Mouse (Mus musculus) olfactory bulb, adult 2 months (tissue): Measurements from ENCODE around the gene Cyth3. TPM values are rescaled to one million over a fixed set of nuclear protein-coding genes. Genes with fewer than 3 reads are reported as not detected.

Experiments
- H3K27ac ChIP-seq: fragments of 200-500 bp; 2 replicates; pipeline ENCODE4 v1.5.1; 2012; ENCODE audit warnings: low read depth, low read length; ENCODE audit not compliant: insufficient read depth
- H3K4me1 ChIP-seq: fragments of 200-500 bp; 2 replicates; pipeline ENCODE4 v1.6.1; 2012; ENCODE audit warnings: low read length; ENCODE audit not compliant: control insufficient read depth, insufficient read depth
- H3K4me3 ChIP-seq: fragments of 200-500 bp; 2 replicates; pipeline ENCODE4 v1.5.1; 2012; ENCODE audit warnings: mild to moderate bottlenecking, low read depth, low read length, moderate library complexity; ENCODE audit not compliant: insufficient read depth
- CTCF ChIP-seq: fragments of 200-500 bp; IDR thresholded peaks from 2 replicates; pipeline ENCODE4 v1.5.1; 2012; ENCODE audit warnings: low read depth, mild to moderate bottlenecking, low read length, moderate library complexity; ENCODE audit not compliant: insufficient read depth
- POLR2A ChIP-seq: fragments of 200-500 bp; IDR thresholded peaks from 2 replicates; pipeline ENCODE4 v1.6.1; 2012; ENCODE audit warnings: mild to moderate bottlenecking, low read depth, low read length, moderate library complexity; ENCODE audit not compliant: insufficient read depth
- WGBS: fragments of 180-500 bp; shearing (Covaris S2); methylation state at CpG from one replicate; pipeline ENCODE4 v1.1.7; 2018; 5-methylcytosine and 5-hydroxymethylcytosine counted together
- polyA plus RNA-seq: library from polyadenylated mRNA; stranded (reverse); fragments of >200 nt; gene quantifications from 2 replicates; pipeline ENCODE4 v1.2.4, GENCODE M21; 2012; ENCODE audit warnings: low replicate concordance; ENCODE audit not compliant: missing spikeins, insufficient read depth, insufficient read length

Cyth3 gene
- polyA plus RNA-seq, 1 experiment = not detected

DNA sequence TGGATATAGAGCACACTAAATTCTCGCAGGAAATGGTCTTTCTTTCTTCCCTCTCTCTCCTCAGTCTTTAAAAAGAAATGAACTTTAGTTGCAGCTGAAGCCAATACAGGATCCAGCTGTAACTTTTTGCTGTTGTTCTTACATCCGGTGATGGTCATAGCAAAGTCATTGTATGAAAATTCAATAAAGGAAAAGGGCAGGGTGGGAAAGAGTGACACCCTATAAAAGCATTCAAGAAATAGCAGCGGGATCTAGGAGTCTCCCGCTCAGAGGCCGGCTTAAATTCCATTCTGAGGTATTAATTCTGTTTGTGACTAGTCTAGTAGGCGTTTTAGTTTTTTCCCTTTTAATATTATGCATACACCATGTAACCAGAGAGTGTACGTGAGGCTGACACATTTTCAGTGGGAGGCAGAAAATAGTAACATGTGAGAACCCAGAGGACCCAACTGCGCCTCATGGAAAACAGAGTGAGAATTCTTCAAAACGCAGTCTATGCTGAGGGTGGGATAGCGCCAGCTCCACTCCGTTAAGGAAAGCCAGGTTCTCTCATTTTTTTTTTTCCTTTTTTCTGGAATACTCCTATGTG lies 15.7 kb downstream of the Cyth3 start:
- TF ChIP-seq POLR2A (no peak), CTCF (no peak)
- no peak overlapping the region for H3K4me3 ChIP-seq
- H3K27ac ChIP-seq = no peak overlapping the region
- peaks cover 25% of the 10 kb centered on the region for H3K4me1 ChIP-seq
- WGBS = 59% methylated on average over 11 of the region's 11 CpGs

DNA sequence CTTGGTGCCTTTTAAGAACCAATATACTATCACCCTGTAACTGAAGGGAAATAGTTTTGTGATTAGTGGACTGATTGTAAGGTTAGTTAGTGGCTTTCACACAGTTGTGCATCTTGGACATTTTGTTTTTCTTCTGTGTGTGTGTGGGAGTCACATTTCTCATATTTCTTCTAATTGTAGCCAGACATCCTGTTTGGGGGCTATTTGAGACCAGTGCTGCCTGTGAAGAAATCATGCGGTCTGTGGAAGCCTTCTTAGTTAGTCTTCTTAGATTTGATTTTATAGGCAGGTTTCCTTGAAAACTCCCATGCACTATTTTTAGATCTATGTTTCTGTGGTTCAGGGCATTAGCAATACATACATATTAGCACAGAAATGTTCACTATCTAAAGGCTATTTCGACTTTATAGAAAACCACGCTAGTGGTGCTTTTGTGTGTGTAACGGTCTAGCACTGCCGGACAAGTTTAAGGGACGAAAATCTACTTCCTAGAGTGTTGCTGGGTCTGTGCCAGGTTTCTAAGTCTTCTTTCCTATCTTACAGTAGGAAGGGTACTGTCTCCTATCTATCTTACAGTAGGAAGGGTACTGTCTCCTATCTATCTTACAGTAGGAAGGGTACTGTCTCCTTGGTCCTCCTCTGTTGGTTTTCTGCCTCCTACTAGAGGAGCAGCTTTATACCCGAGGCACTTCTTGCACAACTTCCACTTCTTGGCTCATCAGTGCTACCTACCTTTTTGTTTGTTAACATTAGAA lies 16.4 kb downstream of the Cyth3 start:
- Histone ChIP-seq H3K27ac (no peak overlapping the region), H3K4me1 (peaks cover 21% of the 10 kb centered on the region), H3K4me3 (no peak overlapping the region)
- TF ChIP-seq POLR2A = no peak
- TF ChIP-seq CTCF = no peak
- WGBS = 64% methylated on average over 7 of the region's 7 CpGs

DNA sequence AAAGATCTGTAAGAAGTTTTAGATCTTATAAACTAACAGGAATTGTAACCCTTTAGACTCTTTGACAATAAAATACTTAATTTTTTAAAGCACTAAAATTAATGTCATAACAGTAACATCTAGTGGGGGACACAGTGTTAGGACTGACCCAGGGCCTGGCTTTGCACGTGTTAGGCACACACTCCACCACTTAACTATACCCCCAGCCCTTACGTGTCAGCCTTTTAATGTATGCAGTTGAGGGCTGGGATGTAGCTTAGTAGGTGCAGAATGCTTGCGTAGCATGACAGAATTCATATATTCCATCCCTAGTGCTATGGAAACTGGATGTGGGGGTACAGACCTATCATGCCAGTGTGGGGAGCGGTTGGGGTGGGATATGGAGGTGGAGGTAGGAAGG lies 17.1 kb downstream of the Cyth3 start:
- WGBS = 98% methylated on average over 4 of the region's 4 CpGs
- no peak overlapping the region for H3K27ac ChIP-seq
- no peak overlapping the region for H3K4me3 ChIP-seq
- H3K4me1 ChIP-seq = peaks cover 23% of the 10 kb centered on the region
- TF ChIP-seq POLR2A = no peak
- no peak for TF ChIP-seq CTCF

DNA sequence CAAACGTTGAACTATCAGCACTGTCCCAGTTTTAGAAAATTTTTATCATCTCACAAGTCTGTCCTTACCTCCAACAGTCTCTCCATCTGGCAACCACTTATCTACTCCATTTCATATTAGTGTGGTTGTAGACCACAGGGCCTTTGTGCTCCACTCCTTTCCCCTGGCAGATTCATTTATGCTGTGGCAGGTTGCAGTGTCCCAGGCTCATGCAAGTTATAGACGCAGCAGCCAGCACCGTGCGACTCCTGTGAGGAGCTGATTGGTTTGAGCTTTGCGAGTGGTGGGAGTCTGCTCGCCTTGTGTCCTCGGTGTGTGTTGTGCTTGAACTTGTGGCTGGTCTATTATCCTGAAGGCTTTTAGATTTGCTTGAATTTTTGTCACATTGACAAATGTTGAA lies 17.6 kb downstream of the Cyth3 start:
- Histone ChIP-seq H3K27ac (no peak overlapping the region), H3K4me3 (no peak overlapping the region), H3K4me1 (peaks cover 18% of the 10 kb centered on the region)
- TF ChIP-seq CTCF (no peak), POLR2A (no peak)
- 87% methylated on average over 7 of the region's 7 CpGs for WGBS

DNA sequence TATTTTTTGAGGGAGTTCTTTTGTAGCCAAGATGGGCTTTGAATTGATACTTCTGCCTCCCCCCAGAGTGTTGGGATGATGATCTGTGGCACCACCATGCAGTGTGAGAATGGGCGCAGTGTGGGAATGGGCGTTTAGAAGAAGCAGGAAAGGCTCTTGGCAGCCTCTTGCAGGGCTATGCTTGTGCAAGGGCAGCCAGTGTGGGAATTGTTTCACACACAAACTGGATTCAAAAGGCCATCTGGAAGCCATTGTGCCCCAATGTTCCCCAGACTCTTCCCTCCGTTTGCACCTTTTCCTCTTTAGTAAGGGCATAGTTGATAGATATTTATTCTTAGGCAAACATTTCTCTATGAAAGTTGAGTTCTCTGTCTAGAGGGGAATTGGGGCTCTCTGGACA lies 19.3 kb downstream of the Cyth3 start:
- peaks cover 19% of the 10 kb centered on the region for H3K4me1 ChIP-seq
- H3K27ac ChIP-seq = no peak overlapping the region
- H3K4me3 ChIP-seq = no peak overlapping the region
- TF ChIP-seq POLR2A = no peak
- no peak for TF ChIP-seq CTCF
- 70% methylated on average over 3 of the region's 3 CpGs for WGBS

DNA sequence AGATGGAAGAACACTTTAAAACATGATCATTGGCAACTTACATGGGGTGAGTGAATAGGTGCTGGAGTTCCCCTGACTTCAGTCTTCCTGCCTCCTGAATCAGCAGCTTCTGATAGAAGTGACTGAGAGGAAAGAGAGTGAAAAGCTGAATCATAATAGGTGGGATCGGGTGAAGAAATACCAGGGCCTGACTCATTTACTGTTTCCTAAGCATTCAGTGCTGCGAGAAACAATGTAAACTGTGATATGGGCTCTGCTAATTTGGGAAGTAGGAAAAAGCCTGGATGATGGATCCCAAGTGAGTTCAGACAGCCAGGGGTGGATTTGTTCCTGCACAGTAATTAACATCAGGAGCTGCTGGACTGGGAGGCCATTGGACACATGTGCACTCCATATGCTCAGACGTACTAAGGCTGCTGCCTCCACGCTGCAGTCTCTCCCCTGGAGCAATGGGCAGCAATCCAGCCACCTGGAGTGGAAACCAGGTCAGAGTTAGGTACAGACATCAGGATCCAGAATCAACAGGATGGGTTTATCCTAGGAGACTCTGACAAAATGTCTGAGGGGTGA lies 20.1 kb downstream of the Cyth3 start:
- peaks cover 19% of the 10 kb centered on the region for H3K4me1 ChIP-seq
- WGBS = 34% methylated on average over 4 of the region's 4 CpGs
- TF ChIP-seq CTCF (no peak), POLR2A (no peak)
- H3K27ac ChIP-seq = no peak overlapping the region
- H3K4me3 ChIP-seq = no peak overlapping the region

DNA sequence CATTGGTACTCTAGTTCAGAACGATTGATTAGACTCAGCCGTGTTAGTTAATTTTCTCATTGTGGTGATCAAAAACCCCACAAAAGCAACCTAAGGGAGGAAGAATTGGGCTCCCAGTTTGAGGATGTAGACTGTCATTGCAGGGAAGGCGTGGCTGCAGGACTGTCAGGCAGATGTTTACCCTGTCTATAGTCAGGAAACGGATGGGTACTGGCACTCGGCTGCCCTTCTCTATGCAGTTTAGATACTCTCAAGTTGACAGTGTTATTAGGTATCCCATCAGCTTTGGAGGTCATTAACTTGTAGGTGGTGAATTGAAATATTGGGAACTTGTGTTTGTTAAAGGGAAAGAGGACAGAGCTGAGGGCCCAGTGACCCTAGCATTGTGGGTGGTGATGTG lies 23.7 kb downstream of the Cyth3 start:
- H3K4me3 ChIP-seq = no peak overlapping the region
- H3K4me1 ChIP-seq = peaks cover 13% of the 10 kb centered on the region
- TF ChIP-seq CTCF (no peak), POLR2A (no peak)
- 94% methylated on average over 5 of the region's 5 CpGs for WGBS
- H3K27ac ChIP-seq = no peak overlapping the region

DNA sequence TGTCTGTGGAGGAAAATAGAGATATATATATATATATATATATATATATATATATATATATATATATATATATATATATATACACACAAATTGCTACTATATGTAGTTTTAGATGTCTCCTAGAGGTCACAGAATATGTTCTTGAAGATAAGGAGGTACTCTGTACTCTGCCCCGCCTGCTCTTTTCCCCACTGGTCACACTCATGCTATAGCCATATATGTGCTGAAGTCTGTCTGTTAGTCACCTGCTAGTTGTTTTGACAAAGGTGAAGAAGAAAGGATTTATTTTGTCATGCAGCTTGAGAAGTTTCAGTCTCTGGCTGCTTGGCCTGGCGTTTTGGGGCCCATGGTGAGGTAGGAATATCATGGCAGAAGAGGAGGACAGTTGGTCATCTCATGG lies 25.2 kb downstream of the Cyth3 start:
- 96% methylated on average over 2 of the region's 2 CpGs for WGBS
- no peak for TF ChIP-seq CTCF
- TF ChIP-seq POLR2A = no peak
- Histone ChIP-seq H3K4me1 (peaks cover 12% of the 10 kb centered on the region), H3K27ac (no peak overlapping the region), H3K4me3 (no peak overlapping the region)

DNA sequence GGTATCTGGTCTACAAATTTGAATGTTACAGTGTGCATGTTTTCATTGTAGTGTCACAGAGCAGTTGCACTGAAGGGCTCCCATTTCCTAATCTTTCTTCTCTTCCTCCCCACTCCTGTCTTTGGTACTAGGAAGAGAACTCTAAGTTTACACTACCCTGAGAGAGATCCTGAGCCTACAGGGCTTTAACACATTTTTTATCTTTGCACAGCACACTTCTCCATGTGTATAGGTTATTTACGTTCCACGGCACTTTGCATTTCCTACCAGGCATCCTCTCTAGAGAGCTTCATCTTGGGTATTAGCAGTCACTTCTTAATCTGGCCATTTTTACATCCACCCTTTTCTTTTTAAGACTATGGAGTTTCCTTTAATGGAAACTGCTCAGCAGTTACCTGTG lies 25.8 kb downstream of the Cyth3 start:
- Histone ChIP-seq H3K4me3 (no peak overlapping the region), H3K4me1 (peaks cover 8% of the 10 kb centered on the region), H3K27ac (no peak overlapping the region)
- 99% methylated on average over 2 of the region's 2 CpGs for WGBS
- TF ChIP-seq POLR2A (no peak), CTCF (no peak)

DNA sequence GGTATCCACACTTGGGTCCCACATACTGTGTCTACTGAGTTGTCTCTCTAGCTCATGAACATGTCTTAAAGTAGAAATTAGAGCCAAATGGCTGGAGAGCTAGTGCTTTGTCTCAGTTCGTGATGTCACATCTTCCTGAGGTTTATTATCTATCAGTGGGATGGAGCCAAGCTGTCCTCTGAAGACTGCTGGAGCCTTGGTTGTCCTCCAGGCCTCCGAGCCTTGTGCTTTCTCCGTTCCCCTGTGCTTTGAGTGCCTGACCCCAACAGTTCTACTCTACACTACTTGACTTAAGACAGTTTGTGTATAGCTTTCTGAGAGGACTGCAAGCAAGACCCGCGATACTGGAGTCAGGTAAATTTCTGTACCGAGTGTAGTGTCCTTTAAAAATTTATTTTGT lies 26.9 kb downstream of the Cyth3 start:
- H3K27ac ChIP-seq = no peak overlapping the region
- 96% methylated on average over 6 of the region's 6 CpGs for WGBS
- no peak overlapping the region for H3K4me3 ChIP-seq
- H3K4me1 ChIP-seq = peaks cover 5% of the 10 kb centered on the region
- no peak for TF ChIP-seq CTCF
- TF ChIP-seq POLR2A = no peak
